Mouse (Mus musculus) heart, postnatal 0 days (tissue): ENCODE measurements around the gene Dnah8. TPM values are rescaled to one million over a fixed set of nuclear protein-coding genes. Genes with fewer than 3 reads are reported as not detected.

Experiments used
- ATAC-seq: fragments of 200-750 bp; cut with Nextera tagmentation; 2 replicates; pipeline ENCODE4 v1.8.0; 2017; ENCODE audit warnings: low read depth, moderate number of reproducible peaks, moderate library complexity; ENCODE audit not compliant: insufficient read depth
- DNase-seq: peaks from one replicate; pipeline ENCODE4 v3.0.0-alpha.2; 2016; ENCODE audit warnings: low spot score
- H3K27ac ChIP-seq: fragments of 300-500 bp; sonication (generic); 2 replicates; pipeline ENCODE4 v1.5.1; 2014; ENCODE audit warnings: low read depth, mild to moderate bottlenecking
- H3K27me3 ChIP-seq: fragments of 300-500 bp; sonication (generic); 2 replicates; pipeline ENCODE4 v1.6.1; 2014; ENCODE audit warnings: low read length, mixed read lengths; ENCODE audit not compliant: control insufficient read depth, insufficient read depth
- H3K36me3 ChIP-seq: fragments of 300-500 bp; sonication (generic); replicated peaks from 2 replicates; pipeline ENCODE4 v1.6.1; 2014; ENCODE audit warnings: low read length, mixed read lengths; ENCODE audit not compliant: control insufficient read depth, insufficient read depth
- H3K4me1 ChIP-seq: fragments of 300-500 bp; sonication (generic); 2 replicates; pipeline ENCODE4 v1.6.1; 2014; ENCODE audit warnings: antibody characterized with exemption; ENCODE audit not compliant: control insufficient read depth, insufficient read depth
- H3K4me2 ChIP-seq: fragments of 300-500 bp; sonication (generic); 2 replicates; pipeline ENCODE4 v1.6.1; 2014; ENCODE audit warnings: low read depth, mild to moderate bottlenecking, low read length, moderate library complexity
- H3K4me3 ChIP-seq: fragments of 300-500 bp; sonication (generic); 2 replicates; pipeline ENCODE4 v1.5.1; 2014; ENCODE audit warnings: low read depth, low read length
- H3K9ac ChIP-seq: fragments of 300-500 bp; sonication (generic); replicated peaks from 2 replicates; pipeline ENCODE4 v1.6.1; 2014; ENCODE audit warnings: low read depth, low read length, mixed read lengths
- H3K9me3 ChIP-seq: fragments of 300-500 bp; sonication (generic); replicated peaks from 2 replicates; pipeline ENCODE4 v1.6.1; 2016; ENCODE audit warnings: low read length; ENCODE audit not compliant: control insufficient read depth
- CTCF ChIP-seq: IDR thresholded peaks from 2 replicates; pipeline ENCODE4 v1.5.1; 2016; ENCODE audit warnings: antibody characterized with exemption, control low read depth, low read depth
- EP300 ChIP-seq: IDR thresholded peaks from 2 replicates; pipeline ENCODE4 v1.6.1; 2016; ENCODE audit warnings: antibody characterized with exemption, low read depth
- WGBS: fragments of 180-500 bp; shearing (Covaris S2); extraction: QIAGEN DNeasy Blood & Tissue Kit; methylation state at CpG from one replicate; pipeline ENCODE4 v1.1.7; 2014; 5-methylcytosine and 5-hydroxymethylcytosine counted together
- polyA plus RNA-seq: library from polyadenylated mRNA; unstranded; fragments of >200 nt; fragmentation: Nextera tagmentation; extraction: Ambion mirVana; gene quantifications from 2 replicates; pipeline ENCODE4 v1.2.1, GENCODE M21; 2015
- total RNA-seq: library from RNA; depleted of rRNA; stranded (reverse); fragments of >200 nt; gene quantifications from 2 replicates; pipeline ENCODE4 v1.2.3, GENCODE M21; 2014; ENCODE audit warnings: low replicate concordance

The Dnah8 gene
- total and polyA plus RNA-seq, 2 experiments from 2014 or later, result 0.59 to 1.5 TPM

DNA sequence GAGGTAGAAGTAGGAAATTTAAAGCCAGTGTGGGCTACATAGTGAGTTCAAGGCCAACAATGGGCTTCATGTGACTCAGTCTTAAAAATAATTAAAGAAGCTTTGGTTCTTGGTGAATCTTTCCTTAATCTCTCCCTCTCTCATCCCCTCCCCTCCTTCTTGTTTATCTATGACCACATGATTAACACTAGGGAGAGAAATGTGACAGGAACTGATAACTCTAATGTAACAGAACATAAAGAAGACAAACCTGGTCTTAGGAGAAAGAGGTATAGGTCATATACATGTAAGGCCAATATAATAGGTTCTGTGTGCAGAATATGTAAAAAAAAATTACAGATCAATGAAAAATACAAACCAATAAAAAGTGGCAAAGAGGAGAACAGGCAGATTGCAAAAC is 10.8 kb upstream of the Dnah8 start:
- H3K4me1 ChIP-seq, result peaks cover 24% of the 10 kb centered on the region
- H3K27ac ChIP-seq, result no peak overlapping the region
- no peak overlapping the region for H3K4me3 ChIP-seq
- no peak for ATAC-seq
- H3K4me2 ChIP-seq, result no peak overlapping the region
- no peaks in the 10 kb centered on the region for H3K27me3 ChIP-seq
- DNase-seq, result no peak
- TF ChIP-seq CTCF, result no peak
- no peak for TF ChIP-seq EP300
- no peaks in the 10 kb centered on the region for H3K9me3 ChIP-seq
- H3K9ac ChIP-seq, result no peak overlapping the region
- no peaks in the 10 kb centered on the region for H3K36me3 ChIP-seq

DNA sequence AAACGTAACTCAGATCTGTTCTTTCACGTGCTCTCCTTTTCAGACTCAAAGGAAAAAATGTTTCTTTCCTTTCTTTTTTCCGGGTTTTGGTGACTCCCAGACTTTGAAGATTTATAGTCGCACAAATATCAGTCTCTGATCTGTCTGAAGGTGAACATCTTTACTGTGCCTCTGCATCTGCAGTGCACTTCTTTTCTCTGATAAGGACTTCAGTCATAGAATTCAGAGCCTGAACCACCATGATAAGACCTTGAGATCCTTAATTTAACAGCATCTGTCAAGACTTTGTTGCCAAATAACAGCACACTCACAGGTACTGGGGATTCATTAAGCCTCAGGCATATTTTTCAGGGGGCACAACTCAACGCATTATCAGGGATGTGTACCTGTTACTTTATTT is 8.0 kb upstream of the Dnah8 start:
- no peak overlapping the region for H3K4me3 ChIP-seq
- ATAC-seq, result no peak
- WGBS, result 85% methylated on average over 5 of the region's 5 CpGs

DNA sequence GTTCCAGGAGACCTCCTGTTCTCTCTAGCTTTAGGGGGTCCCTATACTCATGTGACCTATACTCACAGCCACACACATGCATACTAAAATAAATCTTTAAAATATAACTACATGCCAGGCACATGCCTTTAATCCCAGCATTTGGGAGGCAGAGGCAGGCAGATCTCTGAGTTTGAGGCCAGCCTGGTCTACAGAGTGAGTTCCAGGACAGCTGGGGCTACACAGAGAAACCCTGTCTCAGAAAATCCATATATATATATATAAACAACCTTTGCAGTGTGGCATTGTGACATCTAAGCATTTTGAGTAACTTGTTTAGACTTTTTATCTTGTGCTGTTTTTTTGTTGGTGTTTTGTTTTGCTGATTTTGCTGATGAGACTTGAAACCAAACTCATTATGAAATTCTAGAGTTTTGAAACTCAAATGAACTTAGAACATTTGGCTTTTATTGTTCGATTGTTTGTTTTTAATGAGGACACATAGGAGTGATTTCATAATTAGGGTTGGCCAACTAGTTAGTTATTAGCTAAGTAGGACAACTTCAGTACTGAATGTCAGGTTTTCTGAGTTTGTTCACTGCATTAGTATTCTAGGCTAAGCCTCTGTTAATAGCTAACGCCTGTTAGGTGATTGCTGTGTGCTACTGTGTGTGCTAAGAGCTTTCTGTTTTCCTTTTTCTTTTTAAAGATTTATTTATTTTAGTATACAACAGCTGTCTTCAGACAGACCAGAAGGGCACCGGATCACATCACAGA is 5.8 kb upstream of the Dnah8 start:
- Histone ChIP-seq H3K9me3 (no peaks in the 10 kb centered on the region), H3K9ac (no peak overlapping the region), H3K27me3 (no peaks in the 10 kb centered on the region), H3K4me2 (no peak overlapping the region), H3K4me1 (no peaks in the 10 kb centered on the region), H3K36me3 (no peaks in the 10 kb centered on the region), H3K4me3 (no peak overlapping the region), H3K27ac (no peak overlapping the region)
- 84% methylated on average over 3 of the region's 3 CpGs for WGBS
- no peak for ATAC-seq
- DNase-seq, result no peak
- no peak for TF ChIP-seq EP300

More for the DNA sequence above, 8.0 kb upstream of the Dnah8 start:
- TF ChIP-seq EP300, result no peak
- no peak for TF ChIP-seq CTCF
- no peaks in the 10 kb centered on the region for H3K36me3 ChIP-seq
- no peak overlapping the region for H3K27ac ChIP-seq
- no peak overlapping the region for H3K4me2 ChIP-seq
- DNase-seq, result no peak
- no peak overlapping the region for H3K9ac ChIP-seq
- H3K4me1 ChIP-seq, result peaks cover 5% of the 10 kb centered on the region
- H3K9me3 ChIP-seq, result no peaks in the 10 kb centered on the region
- no peaks in the 10 kb centered on the region for H3K27me3 ChIP-seq

DNA sequence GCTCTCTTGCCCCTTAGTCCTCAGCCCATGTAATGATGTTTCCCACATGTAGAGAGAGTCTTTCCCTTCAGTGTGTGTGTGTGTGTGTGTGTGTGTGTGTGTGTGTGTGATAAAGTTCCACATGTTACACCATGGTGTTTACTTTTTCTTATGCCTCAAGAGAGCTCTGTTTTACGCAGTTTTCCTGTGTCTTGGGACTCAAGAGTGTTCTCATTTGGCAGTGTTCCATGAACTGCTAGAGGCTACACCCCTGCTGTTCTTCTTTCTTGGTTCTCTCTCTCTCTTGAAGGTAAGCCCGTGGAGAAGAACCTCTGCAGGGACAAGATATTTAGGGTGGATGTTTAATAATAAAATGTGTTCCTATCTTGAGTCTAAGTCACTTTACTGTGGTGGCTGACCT is 5.0 kb upstream of the Dnah8 start:
- Histone ChIP-seq H3K4me2 (no peak overlapping the region), H3K9ac (no peak overlapping the region), H3K9me3 (no peaks in the 10 kb centered on the region), H3K4me3 (no peak overlapping the region), H3K27me3 (no peaks in the 10 kb centered on the region), H3K4me1 (no peaks in the 10 kb centered on the region), H3K27ac (no peak overlapping the region), H3K36me3 (no peaks in the 10 kb centered on the region)
- 40% methylated on average over 2 of the region's 2 CpGs for WGBS
- ATAC-seq (no peak), DNase-seq (no peak)
- no peak for TF ChIP-seq EP300
- TF ChIP-seq CTCF, result no peak

DNA sequence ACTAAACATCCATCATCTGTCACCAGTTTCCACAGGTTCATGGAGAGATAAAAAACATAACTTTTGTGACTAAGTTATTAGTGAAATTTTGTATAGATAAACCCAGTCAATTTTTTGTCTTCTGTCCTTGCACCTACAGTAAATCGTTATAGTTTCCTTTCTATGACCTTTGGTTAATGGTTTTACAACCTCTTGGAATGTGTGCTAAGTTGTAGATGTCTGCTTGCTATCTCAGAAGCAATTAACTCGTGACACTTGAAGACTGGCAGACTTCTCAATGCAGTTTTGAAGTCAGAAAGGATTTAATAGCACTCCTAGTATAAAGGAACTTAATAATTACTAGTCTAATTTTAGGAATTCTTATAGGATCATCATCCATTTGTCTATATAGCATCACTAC is 3.6 kb upstream of the Dnah8 start:
- Histone ChIP-seq H3K4me3 (no peak overlapping the region), H3K9me3 (no peaks in the 10 kb centered on the region), H3K9ac (no peak overlapping the region), H3K27ac (no peak overlapping the region), H3K4me1 (no peaks in the 10 kb centered on the region), H3K27me3 (no peaks in the 10 kb centered on the region), H3K4me2 (no peak overlapping the region), H3K36me3 (no peaks in the 10 kb centered on the region)
- WGBS, result 46% methylated on average over 2 of the region's 2 CpGs
- ATAC-seq (no peak), DNase-seq (no peak)
- no peak for TF ChIP-seq CTCF
- no peak for TF ChIP-seq EP300

DNA sequence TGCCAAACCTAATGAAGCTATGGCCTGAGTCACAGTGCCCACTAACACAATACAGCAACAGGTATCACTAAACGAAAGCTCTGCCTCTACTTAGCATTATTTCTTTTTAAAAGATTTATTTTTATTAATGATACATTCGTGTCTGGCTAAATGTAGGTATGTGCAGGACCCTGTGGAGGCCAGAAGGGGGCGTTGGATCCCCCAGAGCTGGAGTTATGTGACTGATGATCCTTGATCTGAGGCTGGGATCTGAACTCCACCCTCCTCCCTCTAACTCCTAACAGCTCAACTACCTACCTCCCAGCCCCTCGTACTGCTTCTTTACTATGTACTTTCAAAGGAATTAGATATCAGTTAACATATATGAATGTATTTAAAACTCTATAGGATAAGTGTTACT is 2.7 kb upstream of the Dnah8 start:
- no peak for DNase-seq

More for the DNA sequence above, 2.7 kb upstream of the Dnah8 start:
- H3K27ac ChIP-seq, result no peak overlapping the region
- H3K4me3 ChIP-seq, result no peak overlapping the region
- no peaks in the 10 kb centered on the region for H3K4me1 ChIP-seq
- no peaks in the 10 kb centered on the region for H3K27me3 ChIP-seq
- 64% methylated on average over 4 of the region's 4 CpGs for WGBS
- H3K36me3 ChIP-seq, result no peaks in the 10 kb centered on the region
- TF ChIP-seq CTCF (no peak), EP300 (no peak)
- H3K9ac ChIP-seq, result no peak overlapping the region
- H3K4me2 ChIP-seq, result no peak overlapping the region
- ATAC-seq, result no peak
- H3K9me3 ChIP-seq, result no peaks in the 10 kb centered on the region
